Mouse (Mus musculus) heart, postnatal 0 days (tissue): ENCODE data around the gene Dusp6. TPM values are rescaled to one million over a fixed set of nuclear protein-coding genes. Genes with fewer than 3 reads are reported as not detected.

Experiments
- ATAC-seq: fragments of 200-750 bp; cut with Nextera tagmentation; 2 replicates; pipeline ENCODE4 v1.8.0; 2017; ENCODE audit warnings: low read depth, moderate number of reproducible peaks, moderate library complexity; ENCODE audit not compliant: insufficient read depth
- DNase-seq: peaks from one replicate; pipeline ENCODE4 v3.0.0-alpha.2; 2016; ENCODE audit warnings: low spot score
- H3K27ac ChIP-seq: fragments of 300-500 bp; sonication (generic); 2 replicates; pipeline ENCODE4 v1.5.1; 2014; ENCODE audit warnings: low read depth, mild to moderate bottlenecking
- H3K27me3 ChIP-seq: fragments of 300-500 bp; sonication (generic); 2 replicates; pipeline ENCODE4 v1.6.1; 2014; ENCODE audit warnings: low read length, mixed read lengths; ENCODE audit not compliant: control insufficient read depth, insufficient read depth
- H3K36me3 ChIP-seq: fragments of 300-500 bp; sonication (generic); replicated peaks from 2 replicates; pipeline ENCODE4 v1.6.1; 2014; ENCODE audit warnings: low read length, mixed read lengths; ENCODE audit not compliant: control insufficient read depth, insufficient read depth
- H3K4me1 ChIP-seq: fragments of 300-500 bp; sonication (generic); 2 replicates; pipeline ENCODE4 v1.6.1; 2014; ENCODE audit warnings: antibody characterized with exemption; ENCODE audit not compliant: control insufficient read depth, insufficient read depth
- H3K4me2 ChIP-seq: fragments of 300-500 bp; sonication (generic); 2 replicates; pipeline ENCODE4 v1.6.1; 2014; ENCODE audit warnings: low read depth, mild to moderate bottlenecking, low read length, moderate library complexity
- H3K4me3 ChIP-seq: fragments of 300-500 bp; sonication (generic); 2 replicates; pipeline ENCODE4 v1.5.1; 2014; ENCODE audit warnings: low read depth, low read length
- H3K9ac ChIP-seq: fragments of 300-500 bp; sonication (generic); replicated peaks from 2 replicates; pipeline ENCODE4 v1.6.1; 2014; ENCODE audit warnings: low read depth, low read length, mixed read lengths
- H3K9me3 ChIP-seq: fragments of 300-500 bp; sonication (generic); replicated peaks from 2 replicates; pipeline ENCODE4 v1.6.1; 2016; ENCODE audit warnings: low read length; ENCODE audit not compliant: control insufficient read depth
- CTCF ChIP-seq: IDR thresholded peaks from 2 replicates; pipeline ENCODE4 v1.5.1; 2016; ENCODE audit warnings: antibody characterized with exemption, control low read depth, low read depth
- EP300 ChIP-seq: IDR thresholded peaks from 2 replicates; pipeline ENCODE4 v1.6.1; 2016; ENCODE audit warnings: antibody characterized with exemption, low read depth
- WGBS: fragments of 180-500 bp; shearing (Covaris S2); extraction: QIAGEN DNeasy Blood & Tissue Kit; methylation state at CpG from one replicate; pipeline ENCODE4 v1.1.7; 2014; 5-methylcytosine and 5-hydroxymethylcytosine counted together
- polyA plus RNA-seq: library from polyadenylated mRNA; unstranded; fragments of >200 nt; fragmentation: Nextera tagmentation; extraction: Ambion mirVana; gene quantifications from 2 replicates; pipeline ENCODE4 v1.2.1, GENCODE M21; 2015
- total RNA-seq: library from RNA; depleted of rRNA; stranded (reverse); fragments of >200 nt; gene quantifications from 2 replicates; pipeline ENCODE4 v1.2.3, GENCODE M21; 2014; ENCODE audit warnings: low replicate concordance

Dusp6 gene
- total and polyA plus RNA-seq, 2 experiments from 2014 or later: 23.2 to 73.6 TPM

DNA sequence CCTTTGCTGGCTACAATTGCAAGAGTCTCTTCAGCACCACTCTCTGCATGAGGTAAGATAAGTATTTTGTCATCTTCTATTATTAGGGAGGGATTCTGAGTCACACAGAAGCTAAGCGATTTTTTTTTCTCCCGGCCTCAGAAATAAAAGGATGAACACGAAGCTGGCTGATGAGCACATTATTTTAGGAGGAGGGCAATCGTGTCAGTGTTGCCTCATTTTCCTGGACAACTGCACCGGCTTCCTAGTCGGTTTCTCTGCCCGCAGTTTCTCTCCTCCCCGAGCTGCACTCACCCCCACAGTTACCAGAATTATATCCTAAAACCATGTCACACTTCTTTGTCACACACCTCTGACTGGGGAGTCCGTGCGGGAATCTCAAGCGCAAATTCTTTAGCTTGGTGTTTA, 12.2 kb upstream of the Dusp6 start:
- Histone ChIP-seq H3K27ac (0 out of 2 replicates have a peak overlapping the region, but pooled peaks have one; percentile 31), H3K4me3 (peak overlapping the region; percentile 3; the same call in 1 of the 2 replicates), H3K27me3 (no peaks in the 10 kb centered on the region), H3K9me3 (no peaks in the 10 kb centered on the region), H3K9ac (no peak overlapping the region), H3K4me2 (peak overlapping the region; percentile 52), H3K4me1 (peaks cover 11% of the 10 kb centered on the region), H3K36me3 (no peaks in the 10 kb centered on the region)
- ATAC-seq (peak; percentile 64; the same call in 1 of the 2 replicates), DNase-seq (peak; percentile 72)
- TF ChIP-seq EP300 (no peak), CTCF (no peak)
- 23% methylated on average over 11 of the region's 11 CpGs for WGBS

DNA sequence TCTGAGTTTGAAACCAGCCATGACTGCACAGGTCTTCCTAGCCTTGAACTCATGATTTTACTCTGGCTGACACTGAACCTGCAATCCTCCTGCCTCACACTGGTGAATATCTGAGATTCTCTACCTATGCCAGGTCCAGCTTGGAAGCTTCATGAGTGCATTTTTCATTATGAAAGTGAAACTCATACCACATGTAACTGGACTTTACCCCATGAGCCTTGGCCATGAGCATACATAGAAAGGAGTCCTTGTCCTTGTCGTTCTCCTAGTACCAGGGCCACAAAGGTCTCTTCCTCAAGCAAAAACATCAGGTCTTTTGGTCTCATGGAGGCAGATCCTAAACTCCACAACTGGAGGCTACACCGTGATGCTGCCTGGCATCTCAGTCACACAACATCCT, 9.6 kb upstream of the Dusp6 start:
- Histone ChIP-seq H3K36me3 (no peaks in the 10 kb centered on the region), H3K27me3 (no peaks in the 10 kb centered on the region), H3K27ac (no peak overlapping the region), H3K4me2 (no peak overlapping the region), H3K9ac (no peak overlapping the region), H3K9me3 (no peaks in the 10 kb centered on the region), H3K4me1 (peaks cover 11% of the 10 kb centered on the region), H3K4me3 (no peak overlapping the region)
- ATAC-seq (no peak), DNase-seq (no peak)
- no peak for TF ChIP-seq EP300
- no peak for TF ChIP-seq CTCF
- 83% methylated on average over 2 of the region's 2 CpGs for WGBS

DNA sequence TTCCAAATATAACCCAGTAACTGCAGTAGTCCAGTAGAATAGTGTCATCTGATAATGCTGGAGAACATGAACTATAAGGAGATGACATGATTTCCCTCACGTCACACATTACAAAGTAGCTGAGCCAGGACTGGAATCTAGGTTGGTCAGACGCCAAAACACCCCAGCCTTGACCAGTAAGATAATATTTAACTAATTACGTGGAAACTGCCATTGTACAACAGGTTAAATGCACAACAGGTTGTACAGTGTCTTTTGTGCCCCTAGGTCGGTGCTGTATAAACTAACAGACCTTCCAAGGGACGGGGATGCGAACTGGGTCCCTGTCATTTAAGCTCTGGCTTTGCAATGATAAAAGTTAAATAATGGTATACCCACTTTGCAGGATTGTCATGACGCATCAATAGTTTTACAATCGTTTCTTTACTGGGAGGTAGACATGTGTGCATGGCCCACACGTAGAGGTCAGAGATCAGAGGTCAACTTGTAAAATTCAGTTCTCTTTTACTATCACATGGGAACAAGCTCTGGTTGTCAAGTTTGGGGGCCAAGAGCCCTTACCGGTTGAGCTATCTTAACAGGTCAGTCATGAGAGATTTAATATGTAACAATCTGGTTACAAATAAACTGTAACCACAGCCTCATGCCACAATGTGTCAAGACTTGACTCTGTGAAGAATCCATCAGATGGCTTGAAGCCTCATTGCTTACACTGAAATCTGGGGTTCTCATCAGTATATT, 7.0 kb upstream of the Dusp6 start:
- no peak overlapping the region for H3K4me3 ChIP-seq
- no peaks in the 10 kb centered on the region for H3K36me3 ChIP-seq
- no peak for TF ChIP-seq CTCF
- TF ChIP-seq EP300: no peak
- WGBS: 73% methylated on average over 10 of the region's 10 CpGs
- H3K9ac ChIP-seq: no peak overlapping the region
- no peak overlapping the region for H3K27ac ChIP-seq
- no peaks in the 10 kb centered on the region for H3K27me3 ChIP-seq
- H3K4me2 ChIP-seq: no peak overlapping the region
- no peak for ATAC-seq
- H3K4me1 ChIP-seq: peaks cover 12% of the 10 kb centered on the region; the same call in 1 of the 2 replicates
- no peak for DNase-seq
- H3K9me3 ChIP-seq: no peaks in the 10 kb centered on the region

DNA sequence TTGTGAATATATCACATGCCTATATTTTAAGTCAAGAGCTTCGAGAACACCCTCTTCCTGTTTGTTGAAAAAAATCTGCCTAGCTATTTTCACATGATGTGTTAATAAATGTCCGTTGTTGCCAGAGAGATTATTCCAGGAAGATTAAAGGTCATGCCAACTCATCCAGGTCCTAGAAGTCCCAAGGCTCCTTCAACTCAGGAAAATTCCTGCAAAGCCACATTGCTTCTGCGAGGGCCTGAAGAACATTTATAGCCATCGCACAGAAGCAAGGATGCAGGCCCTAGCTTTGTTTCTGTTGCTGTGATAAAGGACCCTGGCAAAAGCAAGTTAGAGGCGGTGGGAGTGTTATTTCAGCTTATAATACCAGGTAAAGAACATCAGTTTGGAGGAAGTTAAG, 5.5 kb upstream of the Dusp6 start:
- peaks cover 10% of the 10 kb centered on the region; the same call in 1 of the 2 replicates for H3K4me1 ChIP-seq
- DNase-seq: no peak
- H3K36me3 ChIP-seq: no peaks in the 10 kb centered on the region
- H3K9me3 ChIP-seq: no peaks in the 10 kb centered on the region
- H3K27me3 ChIP-seq: no peaks in the 10 kb centered on the region
- no peak overlapping the region for H3K27ac ChIP-seq
- no peak overlapping the region for H3K4me3 ChIP-seq
- WGBS: 70% methylated on average over 5 of the region's 5 CpGs
- no peak for ATAC-seq
- no peak overlapping the region for H3K9ac ChIP-seq
- no peak for TF ChIP-seq CTCF
- TF ChIP-seq EP300: no peak
- H3K4me2 ChIP-seq: no peak overlapping the region

DNA sequence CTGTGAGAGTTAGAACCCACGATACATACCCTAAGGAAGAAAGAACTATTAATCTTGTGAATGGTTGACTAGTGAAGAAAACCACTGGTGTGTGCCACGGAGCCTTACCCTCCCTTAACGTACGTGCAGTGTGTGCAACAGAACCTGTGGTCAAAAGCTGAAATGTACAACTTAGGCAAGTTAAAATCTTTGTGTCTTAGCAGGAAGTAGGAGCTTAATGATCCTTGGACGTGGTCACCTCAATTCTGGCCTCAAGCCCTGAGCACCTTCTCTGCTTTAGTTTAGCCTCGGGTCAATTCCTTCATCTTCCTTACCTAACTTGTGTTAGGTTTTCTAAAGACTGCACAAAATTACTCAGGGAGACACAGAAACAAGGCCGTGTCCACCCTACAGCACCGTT, 3.2 kb upstream of the Dusp6 start:
- ATAC-seq (no peak), DNase-seq (no peak)
- H3K27me3 ChIP-seq: no peaks in the 10 kb centered on the region
- no peak overlapping the region for H3K4me2 ChIP-seq
- H3K4me1 ChIP-seq: peaks cover 12% of the 10 kb centered on the region
- no peak overlapping the region for H3K27ac ChIP-seq
- H3K36me3 ChIP-seq: no peaks in the 10 kb centered on the region
- no peaks in the 10 kb centered on the region for H3K9me3 ChIP-seq
- H3K9ac ChIP-seq: no peak overlapping the region
- no peak overlapping the region for H3K4me3 ChIP-seq
- 92% methylated on average over 8 of the region's 8 CpGs for WGBS
- no peak for TF ChIP-seq EP300
- no peak for TF ChIP-seq CTCF

DNA sequence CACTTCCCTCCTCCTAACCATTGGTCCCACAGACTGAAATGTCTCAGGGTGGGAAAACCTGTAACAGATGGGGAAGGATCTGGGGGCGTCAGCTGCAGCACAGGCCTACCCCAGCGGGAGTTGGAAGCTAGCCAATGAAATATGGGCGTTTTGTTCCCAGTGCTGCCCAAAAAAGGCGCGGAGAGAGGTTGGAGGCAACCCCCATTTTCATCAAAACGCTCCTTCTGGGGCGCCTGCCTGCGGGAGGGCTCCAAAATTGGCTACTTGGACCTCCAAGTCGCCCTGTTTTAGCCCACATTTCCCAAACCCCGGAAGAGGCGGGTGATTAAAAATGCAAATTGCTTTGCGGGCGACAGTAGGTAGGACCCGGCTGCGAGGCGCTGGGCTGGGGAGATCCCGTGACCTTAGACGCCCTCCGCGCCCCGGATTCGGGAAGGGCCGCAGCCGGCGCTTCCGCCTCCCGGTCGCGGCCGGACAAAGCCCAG, 1.8 kb upstream of the Dusp6 start:
- Histone ChIP-seq H3K27me3 (no peaks in the 10 kb centered on the region), H3K4me2 (peak overlapping the region; percentile 95), H3K9ac (peak overlapping the region; percentile 87), H3K36me3 (peaks cover 7% of the 10 kb centered on the region), H3K4me1 (peaks cover 16% of the 10 kb centered on the region; the same call in 1 of the 2 replicates), H3K27ac (peak overlapping the region; percentile 99), H3K9me3 (no peaks in the 10 kb centered on the region), H3K4me3 (peak overlapping the region; percentile 92)
- DNase-seq: no peak
- WGBS: 0% methylated on average over 30 of the region's 30 CpGs
- TF ChIP-seq EP300 (no peak; the same call in 1 of the 2 replicates), CTCF (no peak)
- ATAC-seq: peak; percentile 25
